Mouse (Mus musculus): Measurements from ENCODE around the gene Gm8024.
"Not testable (repeated sequence)": the region's sequence is repeated elsewhere in the genome, so short reads cannot be mapped to it uniquely, and the experiment has no call there.

The Gm8024 gene

GRCm38 (mm10) chr14:42524182-42524581, at the start of gene Gm8024:
Gene Gm8024, minus strand, starts transcription at chr14:42524282.
- DNase-seq = not testable (repeated sequence)

- DNase-seq = not testable (repeated sequence)
Measured at GRCm38 (mm10) chr14:42543170-42543701, 19.2 kb upstream of the Gm8024 start.

GRCm38 (mm10) chr14:42542316-42543169, 18.5 kb upstream of the Gm8024 start:
- DNase-seq = not testable (repeated sequence)

GRCm38 (mm10) chr14:42502249-42502648, 21.8 kb downstream of the Gm8024 start, which contains the start of gene Gm8020:
Gene Gm8020, minus strand, starts transcription at chr14:42502349.
- DNase-seq = not testable (repeated sequence)
